Mouse (Mus musculus) embryonic fibroblast, embryonic 13.5 days (primary cell): ENCODE results near the gene Kcnab3.

ENCODE experiments used
- CTCF ChIP-seq: IDR thresholded peaks from 2 replicates; pipeline ENCODE4 v1.5.1; 2011; ENCODE audit warnings: mild to moderate bottlenecking, control low read depth, low read length, moderate library complexity, borderline replicate concordance; ENCODE audit not compliant: insufficient read depth
- POLR2A ChIP-seq: IDR thresholded peaks from 2 replicates; pipeline ENCODE4 v1.6.1; 2011; ENCODE audit warnings: low read depth, mild to moderate bottlenecking, control low read depth, low read length, moderate library complexity

- TF ChIP-seq CTCF (no peak), POLR2A (no peak)
Observed at GRCm38 (mm10) chr11:69375646-69376045, 49.6 kb downstream of the Kcnab3 start.
